Mouse (Mus musculus) embryonic facial prominence, embryonic 11.5 days (tissue): ENCODE measurements around the gene Tmem190. TPM values are rescaled to one million over a fixed set of nuclear protein-coding genes. Genes with fewer than 3 reads are reported as not detected.

Experiments used
- ATAC-seq: fragments of 200-750 bp; cut with Nextera tagmentation; replicated peaks from 2 replicates; pipeline ENCODE4 v1.8.0; 2017; ENCODE audit warnings: low read depth; ENCODE audit not compliant: insufficient number of reproducible peaks, low FRiP score, low TSS enrichment
- DNase-seq: peaks from one replicate; pipeline ENCODE4 v3.0.0-alpha.2; 2015; ENCODE audit warnings: low spot score
- H3K27ac ChIP-seq: fragments of 300-500 bp; sonication (generic); replicated peaks from 2 replicates; pipeline ENCODE4 v1.5.1; 2014; ENCODE audit warnings: mild to moderate bottlenecking, low read depth, low read length, control low read depth
- H3K27me3 ChIP-seq: fragments of 300-500 bp; sonication (generic); 2 replicates; pipeline ENCODE4 v1.6.1; 2014; ENCODE audit warnings: mild to moderate bottlenecking, low read length, moderate library complexity, mixed read lengths; ENCODE audit not compliant: control insufficient read depth, insufficient read depth
- H3K36me3 ChIP-seq: fragments of 300-500 bp; sonication (generic); replicated peaks from 2 replicates; pipeline ENCODE4 v1.6.1; 2014; ENCODE audit warnings: low read depth, mild to moderate bottlenecking, low read length, moderate library complexity, mixed read lengths; ENCODE audit not compliant: control insufficient read depth, insufficient read depth
- H3K4me1 ChIP-seq: fragments of 300-500 bp; sonication (generic); 2 replicates; pipeline ENCODE4 v1.6.1; 2014; ENCODE audit warnings: low read length, mixed read lengths; ENCODE audit not compliant: control insufficient read depth, insufficient read depth
- H3K4me2 ChIP-seq: fragments of 300-500 bp; sonication (generic); 2 replicates; pipeline ENCODE4 v1.6.1; 2014; ENCODE audit warnings: low read depth, mild to moderate bottlenecking, control low read depth, low read length, moderate library complexity
- H3K4me3 ChIP-seq: fragments of 300-500 bp; sonication (generic); 2 replicates; pipeline ENCODE4 v1.5.1; 2014; ENCODE audit warnings: low read depth, low read length, control low read depth
- H3K9ac ChIP-seq: fragments of 300-500 bp; sonication (generic); replicated peaks from 2 replicates; pipeline ENCODE4 v1.6.1; 2014; ENCODE audit warnings: mild to moderate bottlenecking, control low read depth, low read length
- H3K9me3 ChIP-seq: fragments of 300-500 bp; sonication (generic); replicated peaks from 2 replicates; pipeline ENCODE4 v1.6.1; 2016; ENCODE audit warnings: mild to moderate bottlenecking, low read length, inconsistent platforms, mixed read lengths; ENCODE audit not compliant: control insufficient read depth
- WGBS: fragments of 180-500 bp; shearing (Covaris S2); extraction: QIAGEN DNeasy Blood & Tissue Kit; methylation state at CpG from one replicate; pipeline ENCODE4 v1.1.7; 2014; 5-methylcytosine and 5-hydroxymethylcytosine counted together
- polyA plus RNA-seq: library from polyadenylated mRNA; unstranded; fragments of >200 nt; fragmentation: Nextera tagmentation; extraction: Ambion mirVana; gene quantifications from 2 replicates; pipeline ENCODE4 v1.2.1, GENCODE M21; 2014

Tmem190 gene
- polyA plus RNA-seq, 1 experiment from 2014 or later, result not detected

DNA sequence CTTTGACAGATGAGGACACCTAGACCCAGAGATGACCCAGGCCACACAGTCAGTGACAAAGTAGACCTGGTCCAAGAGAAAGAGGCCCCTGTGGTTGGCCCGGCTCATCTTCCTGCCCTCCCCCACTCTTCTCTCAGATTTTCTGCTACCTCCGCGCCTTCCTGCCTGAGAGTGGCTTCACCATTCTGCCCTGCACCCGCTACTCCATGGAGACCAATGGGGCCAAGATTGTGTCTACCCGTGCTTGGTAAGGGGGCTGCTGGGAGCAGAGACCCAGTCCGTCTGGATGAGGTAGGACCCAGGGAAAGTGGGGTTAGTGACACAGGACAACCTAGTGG is 40.3 kb upstream of the Tmem190 start:
- Histone ChIP-seq H3K9ac (peak overlapping the region; percentile 9; the same call in 1 of the 2 replicates), H3K4me1 (no peaks in the 10 kb centered on the region), H3K27me3 (no peaks in the 10 kb centered on the region), H3K27ac (no peak overlapping the region), H3K4me3 (0 out of 2 replicates have a peak overlapping the region, but pooled peaks have one; percentile 6), H3K9me3 (no peaks in the 10 kb centered on the region), H3K4me2 (no peak overlapping the region), H3K36me3 (peaks cover 8% of the 10 kb centered on the region)
- no peak for ATAC-seq
- 90% methylated on average over 6 of the region's 6 CpGs for WGBS
- DNase-seq, result no peak

- no peak overlapping the region for H3K4me2 ChIP-seq
- peaks cover 8% of the 10 kb centered on the region for H3K36me3 ChIP-seq
- H3K27me3 ChIP-seq, result no peaks in the 10 kb centered on the region
- H3K27ac ChIP-seq, result no peak overlapping the region
- no peak overlapping the region for H3K4me3 ChIP-seq
- H3K9me3 ChIP-seq, result no peaks in the 10 kb centered on the region
- DNase-seq, result no peak
- H3K4me1 ChIP-seq, result no peaks in the 10 kb centered on the region
- no peak overlapping the region for H3K9ac ChIP-seq
- WGBS, result 70% methylated on average over 2 of the region's 2 CpGs
- ATAC-seq, result no peak
Observed at GRCm38 (mm10) chr7:4743354-4743753, 39.4 kb upstream of the Tmem190 start.

DNA sequence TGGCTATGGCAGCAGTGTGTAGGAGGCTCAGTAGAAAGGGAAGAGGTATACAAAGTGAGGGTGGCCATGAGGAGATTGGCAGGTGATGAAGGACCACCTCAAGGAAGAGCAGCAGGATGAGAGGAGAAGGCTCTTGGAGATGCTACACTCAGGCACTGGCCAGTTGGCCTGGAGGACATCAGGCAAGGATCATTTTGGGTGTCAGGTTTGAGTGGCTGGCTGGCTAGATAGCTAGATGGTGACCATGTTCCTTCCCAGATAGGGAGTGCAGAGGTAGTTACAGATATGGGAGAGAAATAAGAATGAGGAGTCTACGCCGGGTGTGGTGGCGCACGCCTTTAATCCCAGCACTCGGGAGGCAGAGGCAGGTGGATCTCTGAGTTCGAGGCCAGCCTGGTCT is 37.9 kb upstream of the Tmem190 start:
- Histone ChIP-seq H3K9ac (no peak overlapping the region), H3K4me3 (no peak overlapping the region), H3K36me3 (peaks cover 8% of the 10 kb centered on the region), H3K4me1 (no peaks in the 10 kb centered on the region), H3K27ac (no peak overlapping the region), H3K27me3 (no peaks in the 10 kb centered on the region), H3K9me3 (no peaks in the 10 kb centered on the region), H3K4me2 (no peak overlapping the region)
- WGBS, result 94% methylated on average over 5 of the region's 6 CpGs
- ATAC-seq (no peak), DNase-seq (no peak)

GRCm38 (mm10) chr7:4746326-4746980 is 36.3 kb upstream of the Tmem190 start:
- no peak overlapping the region for H3K27ac ChIP-seq
- H3K4me2 ChIP-seq, result no peak overlapping the region
- DNase-seq (no peak), ATAC-seq (no peak)
- WGBS, result 83% methylated on average over 22 of the region's 22 CpGs
- H3K9me3 ChIP-seq, result no peaks in the 10 kb centered on the region
- no peak overlapping the region for H3K9ac ChIP-seq
- peaks cover 8% of the 10 kb centered on the region for H3K36me3 ChIP-seq
- no peak overlapping the region for H3K4me3 ChIP-seq
- H3K27me3 ChIP-seq, result no peaks in the 10 kb centered on the region
- H3K4me1 ChIP-seq, result no peaks in the 10 kb centered on the region

GRCm38 (mm10) chr7:4747156-4747899 is 35.4 kb upstream of the Tmem190 start:
- H3K27ac ChIP-seq, result no peak overlapping the region
- H3K4me3 ChIP-seq, result no peak overlapping the region
- ATAC-seq, result no peak
- H3K36me3 ChIP-seq, result peaks cover 8% of the 10 kb centered on the region
- no peak overlapping the region for H3K9ac ChIP-seq
- H3K4me1 ChIP-seq, result no peaks in the 10 kb centered on the region
- 79% methylated on average over 9 of the region's 9 CpGs for WGBS
- H3K4me2 ChIP-seq, result no peak overlapping the region
- no peak for DNase-seq
- no peaks in the 10 kb centered on the region for H3K27me3 ChIP-seq
- H3K9me3 ChIP-seq, result no peaks in the 10 kb centered on the region

DNA sequence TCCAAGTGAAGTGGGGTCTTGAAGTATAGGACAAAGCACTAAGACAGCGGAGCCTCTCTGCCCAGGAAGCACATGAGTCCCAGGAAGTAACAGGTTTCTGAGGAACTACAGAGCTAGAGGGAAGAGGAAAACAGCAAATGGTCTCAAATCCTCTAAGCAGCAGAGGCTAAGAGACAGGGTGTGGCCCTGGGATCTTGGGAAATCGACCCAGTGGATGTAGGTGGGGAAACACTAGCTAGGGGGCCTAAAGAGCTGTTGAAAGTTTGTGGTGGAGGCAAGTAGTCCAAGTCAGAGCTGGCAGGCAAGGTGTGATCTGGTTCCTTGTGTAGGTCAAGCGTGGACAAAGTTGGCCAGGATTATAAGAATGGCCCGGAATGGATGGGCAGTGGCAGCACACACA is 34.4 kb upstream of the Tmem190 start:
- H3K9me3 ChIP-seq, result no peaks in the 10 kb centered on the region
- no peak overlapping the region for H3K4me3 ChIP-seq
- ATAC-seq, result no peak
- no peak overlapping the region for H3K27ac ChIP-seq
- H3K27me3 ChIP-seq, result no peaks in the 10 kb centered on the region
- no peak overlapping the region for H3K4me2 ChIP-seq
- H3K36me3 ChIP-seq, result peaks cover 6% of the 10 kb centered on the region
- no peak overlapping the region for H3K9ac ChIP-seq
- no peak for DNase-seq
- no peaks in the 10 kb centered on the region for H3K4me1 ChIP-seq
- WGBS, result 78% methylated on average over 4 of the region's 4 CpGs

- no peaks in the 10 kb centered on the region for H3K27me3 ChIP-seq
- 94% methylated on average over 2 of the region's 2 CpGs for WGBS
Observed at GRCm38 (mm10) chr7:4749169-4749568, 33.6 kb upstream of the Tmem190 start.

More at GRCm38 (mm10) chr7:4749169-4749568, 33.6 kb upstream of the Tmem190 start:
- Histone ChIP-seq H3K9ac (no peak overlapping the region), H3K9me3 (no peaks in the 10 kb centered on the region), H3K36me3 (peaks cover 6% of the 10 kb centered on the region), H3K4me2 (no peak overlapping the region), H3K27ac (no peak overlapping the region), H3K4me3 (no peak overlapping the region), H3K4me1 (no peaks in the 10 kb centered on the region)
- DNase-seq (no peak), ATAC-seq (no peak)
